Mouse (Mus musculus): ENCODE measurements at regions not wholly inside any gene's neighbourhood (a gene's known extent, or its start where the extent isn't known, plus 50 kb on each side); places are given as distances from the start of the nearest gene placed in this dataset.

- Histone ChIP-seq H3K27ac (ENCODE audit: insufficient read depth, low read depth, low read length, poor library complexity, severe bottlenecking) (no peak overlapping the region), H3K9me3 (ENCODE audit: control insufficient read depth, insufficient read depth, low read depth, low read length) (no peaks in the 10 kb centered on the region), H3K4me3 (ENCODE audit: insufficient read depth in 1 of 2, low read depth in 1 of 2, low read length in 2 of 2, poor library complexity in 1 of 2, severe bottlenecking in 1 of 2) (no peak overlapping the region), H3K36me3 (ENCODE audit: control insufficient read depth, insufficient read depth, low read length, poor library complexity, severe bottlenecking) (no peaks in the 10 kb centered on the region), H3K4me1 (ENCODE audit: control insufficient read depth in 2 of 2, insufficient read depth in 2 of 2, low read length in 2 of 2, poor library complexity in 1 of 2) (no peaks in the 10 kb centered on the region), H3K9ac (ENCODE audit: insufficient read depth, low read depth, low read length, poor library complexity, severe bottlenecking) (no peak overlapping the region)
- in situ Hi-C loops (cut with MboI; ENCODE audit: low sequenced_read_pairs in 2 of 2, unreplicated experiment in 2 of 2): no loop called here
- no peak for TF ChIP-seq ZNF384 (IDR thresholded peaks at IDR 0.05; ENCODE audit: low read depth, low read length)
- no peak for TF ChIP-seq CHD2 (IDR thresholded peaks at IDR 0.05; ENCODE audit: low read depth, low read length)
- TF ChIP-seq ZC3H11A (IDR thresholded peaks at IDR 0.05; ENCODE audit: borderline replicate concordance, low read depth, low read length): no peak
- no peak for TF ChIP-seq MAFK (IDR thresholded peaks at IDR 0.05; ENCODE audit: insufficient read depth, low read depth, low read length)
- TF ChIP-seq HCFC1 (IDR thresholded peaks at IDR 0.05; ENCODE audit: borderline replicate concordance, insufficient read depth, low read length): no peak
- DNase-seq (ENCODE audit: low read depth, low spot score): no peak
Observed at GRCm38 (mm10) chr13:72063278-72063761, 99.8 kb upstream of the Irx1 start.

DNA sequence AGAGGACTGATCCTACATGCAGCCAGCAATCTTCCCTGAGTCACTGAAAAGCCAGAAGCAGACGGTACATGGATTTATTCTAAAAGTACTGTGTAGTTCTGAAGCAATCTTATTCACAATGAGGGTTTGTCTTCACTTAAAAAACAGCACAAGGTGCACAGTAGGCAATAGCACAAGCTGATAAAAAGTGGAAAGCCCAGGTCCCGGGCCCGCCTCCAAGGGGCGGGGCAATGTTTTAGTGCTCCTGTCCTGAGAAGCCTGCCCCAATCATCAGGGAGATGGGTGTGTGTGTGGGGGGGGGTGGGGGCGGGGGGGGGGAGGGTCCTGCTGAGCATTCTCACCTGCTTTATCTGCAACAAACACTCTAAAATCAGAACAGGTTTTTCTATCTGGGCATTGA, 133.1 kb upstream of the Irx1 start:
- H3K4me3 ChIP-seq (ENCODE audit: insufficient read depth in 1 of 2, low read depth in 1 of 2, low read length in 2 of 2, poor library complexity in 1 of 2, severe bottlenecking in 1 of 2): no peak overlapping the region
- H3K9ac ChIP-seq (ENCODE audit: insufficient read depth, low read depth, low read length, poor library complexity, severe bottlenecking): no peak overlapping the region
- TF ChIP-seq CHD2 (IDR thresholded peaks at IDR 0.05; ENCODE audit: low read depth, low read length) (no peak), HCFC1 (IDR thresholded peaks at IDR 0.05; ENCODE audit: borderline replicate concordance, insufficient read depth, low read length) (no peak), MAFK (IDR thresholded peaks at IDR 0.05; ENCODE audit: insufficient read depth, low read depth, low read length) (no peak), ZNF384 (IDR thresholded peaks at IDR 0.05; ENCODE audit: low read depth, low read length) (no peak), ZC3H11A (IDR thresholded peaks at IDR 0.05; ENCODE audit: borderline replicate concordance, low read depth, low read length) (no peak)
- H3K27ac ChIP-seq (ENCODE audit: insufficient read depth, low read depth, low read length, poor library complexity, severe bottlenecking): no peak overlapping the region
- no peaks in the 10 kb centered on the region for H3K9me3 ChIP-seq (ENCODE audit: control insufficient read depth, insufficient read depth, low read depth, low read length)
- peak; percentile 6 for DNase-seq (ENCODE audit: low read depth, low spot score)
- in situ Hi-C loops (cut with MboI; ENCODE audit: low sequenced_read_pairs in 2 of 2, unreplicated experiment in 2 of 2): no loop called here
- no peaks in the 10 kb centered on the region for H3K4me1 ChIP-seq (ENCODE audit: control insufficient read depth in 2 of 2, insufficient read depth in 2 of 2, low read length in 2 of 2, poor library complexity in 1 of 2)
- no peaks in the 10 kb centered on the region for H3K36me3 ChIP-seq (ENCODE audit: control insufficient read depth, insufficient read depth, low read length, poor library complexity, severe bottlenecking)

- Histone ChIP-seq H3K9me3 (ENCODE audit: control insufficient read depth, insufficient read depth, low read depth, low read length) (no peaks in the 10 kb centered on the region), H3K4me1 (ENCODE audit: control insufficient read depth in 2 of 2, insufficient read depth in 2 of 2, low read length in 2 of 2, poor library complexity in 1 of 2) (no peaks in the 10 kb centered on the region), H3K27ac (ENCODE audit: insufficient read depth, low read depth, low read length, poor library complexity, severe bottlenecking) (no peak overlapping the region), H3K36me3 (ENCODE audit: control insufficient read depth, insufficient read depth, low read length, poor library complexity, severe bottlenecking) (no peaks in the 10 kb centered on the region), H3K9ac (ENCODE audit: insufficient read depth, low read depth, low read length, poor library complexity, severe bottlenecking) (no peak overlapping the region), H3K4me3 (ENCODE audit: insufficient read depth in 1 of 2, low read depth in 1 of 2, low read length in 2 of 2, poor library complexity in 1 of 2, severe bottlenecking in 1 of 2) (no peak overlapping the region)
- no peak for DNase-seq (ENCODE audit: low read depth, low spot score)
- no peak for TF ChIP-seq ZNF384 (IDR thresholded peaks at IDR 0.05; ENCODE audit: low read depth, low read length)
- in situ Hi-C loops (cut with MboI; ENCODE audit: low sequenced_read_pairs in 2 of 2, unreplicated experiment in 2 of 2): no loop called here
Observed at GRCm38 (mm10) chr13:72097268-72097667, 133.7 kb upstream of the Irx1 start.

- in situ Hi-C loops (cut with MboI; ENCODE audit: low sequenced_read_pairs in 2 of 2, unreplicated experiment in 2 of 2): no loop called here
- DNase-seq (ENCODE audit: low read depth, low spot score): no peak
- Histone ChIP-seq H3K9me3 (ENCODE audit: control insufficient read depth, insufficient read depth, low read depth, low read length) (no peaks in the 10 kb centered on the region), H3K4me1 (ENCODE audit: control insufficient read depth in 2 of 2, insufficient read depth in 2 of 2, low read length in 2 of 2, poor library complexity in 1 of 2) (no peaks in the 10 kb centered on the region), H3K36me3 (ENCODE audit: control insufficient read depth, insufficient read depth, low read length, poor library complexity, severe bottlenecking) (no peaks in the 10 kb centered on the region), H3K9ac (ENCODE audit: insufficient read depth, low read depth, low read length, poor library complexity, severe bottlenecking) (no peak overlapping the region), H3K27ac (ENCODE audit: insufficient read depth, low read depth, low read length, poor library complexity, severe bottlenecking) (no peak overlapping the region), H3K4me3 (ENCODE audit: insufficient read depth in 1 of 2, low read depth in 1 of 2, low read length in 2 of 2, poor library complexity in 1 of 2, severe bottlenecking in 1 of 2) (no peak overlapping the region)
- TF ChIP-seq ZNF384 (IDR thresholded peaks at IDR 0.05; ENCODE audit: low read depth, low read length): no peak
- no peak for TF ChIP-seq MAFK (IDR thresholded peaks at IDR 0.05; ENCODE audit: insufficient read depth, low read depth, low read length)
- TF ChIP-seq HCFC1 (IDR thresholded peaks at IDR 0.05; ENCODE audit: borderline replicate concordance, insufficient read depth, low read length): no peak
- TF ChIP-seq ZC3H11A (IDR thresholded peaks at IDR 0.05; ENCODE audit: borderline replicate concordance, low read depth, low read length): no peak
Observed at GRCm38 (mm10) chr13:72097811-72098210, 134.3 kb upstream of the Irx1 start.

DNA sequence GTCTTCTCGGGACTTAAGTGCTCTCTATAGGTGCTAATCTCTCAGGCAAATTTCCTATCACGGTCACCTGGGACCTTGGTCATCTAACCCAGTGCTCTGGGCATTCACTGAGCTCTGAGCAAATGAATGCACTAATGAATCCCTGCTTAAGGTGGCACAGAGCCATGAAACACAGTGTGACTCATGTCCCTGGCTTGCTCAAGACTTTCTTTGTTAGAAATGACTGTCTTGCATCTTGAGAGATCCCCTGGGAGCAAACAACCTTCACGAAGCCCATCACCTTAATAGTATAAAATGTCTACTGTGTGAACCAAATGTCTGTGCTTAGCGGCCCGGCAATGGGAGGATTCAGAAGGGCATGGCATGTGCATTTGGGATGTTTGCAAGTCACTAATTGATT, 137.2 kb upstream of the Irx1 start:
- Histone ChIP-seq H3K36me3 (ENCODE audit: control insufficient read depth, insufficient read depth, low read length, poor library complexity, severe bottlenecking) (no peaks in the 10 kb centered on the region), H3K9ac (ENCODE audit: insufficient read depth, low read depth, low read length, poor library complexity, severe bottlenecking) (no peak overlapping the region), H3K27ac (ENCODE audit: insufficient read depth, low read depth, low read length, poor library complexity, severe bottlenecking) (no peak overlapping the region), H3K4me1 (ENCODE audit: control insufficient read depth in 2 of 2, insufficient read depth in 2 of 2, low read length in 2 of 2, poor library complexity in 1 of 2) (no peaks in the 10 kb centered on the region), H3K9me3 (ENCODE audit: control insufficient read depth, insufficient read depth, low read depth, low read length) (no peaks in the 10 kb centered on the region), H3K4me3 (ENCODE audit: insufficient read depth in 1 of 2, low read depth in 1 of 2, low read length in 2 of 2, poor library complexity in 1 of 2, severe bottlenecking in 1 of 2) (no peak overlapping the region)
- DNase-seq (ENCODE audit: low read depth, low spot score): no peak
- no peak for TF ChIP-seq MAFK (IDR thresholded peaks at IDR 0.05; ENCODE audit: insufficient read depth, low read depth, low read length)
- no peak for TF ChIP-seq ZNF384 (IDR thresholded peaks at IDR 0.05; ENCODE audit: low read depth, low read length)
- no peak for TF ChIP-seq HCFC1 (IDR thresholded peaks at IDR 0.05; ENCODE audit: borderline replicate concordance, insufficient read depth, low read length)
- no peak for TF ChIP-seq CHD2 (IDR thresholded peaks at IDR 0.05; ENCODE audit: low read depth, low read length)
- no peak for TF ChIP-seq ZC3H11A (IDR thresholded peaks at IDR 0.05; ENCODE audit: borderline replicate concordance, low read depth, low read length)
- in situ Hi-C loops (cut with MboI; ENCODE audit: low sequenced_read_pairs in 2 of 2, unreplicated experiment in 2 of 2): no loop called here

Data from ES-E14 (cell line).